7 mouse cellular contexts compared by ENCODE assay signal in genomic region chr4:129059922-129060321, GRCm38 (mm10). TPM values are rescaled to one million over a fixed set of nuclear protein-coding genes. Genes with fewer than 3 reads are reported as not detected.
DNase-seq lines count a peak whose midpoint lies in the region; ATAC-seq lines count a peak whose summit lies in the region.

No protein-coding gene starts in this region.

- no peak for ATAC-seq in forebrain, embryonic 16.5 days
- ATAC-seq in liver, embryonic 16.5 days (ENCODE audit: low read depth) = no peak
- no peak for ATAC-seq in cerebellum, adult (ENCODE audit: insufficient number of reproducible peaks, low FRiP score, low TSS enrichment)

- H3K4me1 ChIP-seq in forebrain, embryonic 16.5 days (replicated peaks; ENCODE audit: control insufficient read depth, insufficient read depth, low read length) = peaks cover 15% of the 10 kb centered on the region
- peaks cover 31% of the 10 kb centered on the region for H3K4me1 ChIP-seq in liver, embryonic 16.5 days (ENCODE audit: control insufficient read depth, low read depth, low read length)

- peak overlapping the region; percentile 85 for H3K4me3 ChIP-seq in forebrain, embryonic 16.5 days (replicated peaks; ENCODE audit: low read length)
- peak overlapping the region; percentile 80 for H3K4me3 ChIP-seq in liver, embryonic 16.5 days (ENCODE audit: low read depth, low read length)

- H3K9me3 ChIP-seq in forebrain, embryonic 16.5 days (ENCODE audit: control insufficient read depth, low read length) = no peaks in the 10 kb centered on the region
- H3K9me3 ChIP-seq in liver, embryonic 16.5 days (replicated peaks; ENCODE audit: control insufficient read depth, low read length) = no peaks in the 10 kb centered on the region

- H3K9ac ChIP-seq in forebrain, embryonic 16.5 days (replicated peaks; ENCODE audit: low read depth, low read length) = no peak overlapping the region
- no peak overlapping the region for H3K9ac ChIP-seq in liver, embryonic 16.5 days (ENCODE audit: low read depth, low read length)

- no peaks in the 10 kb centered on the region for H3K36me3 ChIP-seq in forebrain, embryonic 16.5 days (ENCODE audit: control insufficient read depth, insufficient read depth)
- no peaks in the 10 kb centered on the region for H3K36me3 ChIP-seq in liver, embryonic 16.5 days (ENCODE audit: control insufficient read depth, insufficient read depth)

- no peaks in the 10 kb centered on the region for H3K27me3 ChIP-seq in forebrain, embryonic 16.5 days (replicated peaks; ENCODE audit: control insufficient read depth, insufficient read depth, low read length)
- no peaks in the 10 kb centered on the region for H3K27me3 ChIP-seq in liver, embryonic 16.5 days (ENCODE audit: control insufficient read depth, insufficient read depth, low read depth, low read length)

- no peak overlapping the region for H3K27ac ChIP-seq in forebrain, embryonic 16.5 days (ENCODE audit: low read length)
- H3K27ac ChIP-seq in liver, embryonic 16.5 days (ENCODE audit: low read length) = no peak overlapping the region

- WGBS in forebrain, embryonic 16.5 days = 57% methylated on average over 4 of the region's 4 CpGs
- WGBS in liver, embryonic 16.5 days (ENCODE audit: insufficient replicate concordance) = 17% methylated on average over 4 of the region's 4 CpGs

- peak overlapping the region; percentile 95 for H3K4me2 ChIP-seq in forebrain, embryonic 16.5 days (ENCODE audit: low read length)
- peak overlapping the region; percentile 100 for H3K4me2 ChIP-seq in liver, embryonic 16.5 days (ENCODE audit: low read depth, low read length)

- peak; percentile 80 for DNase-seq in 416B (ENCODE audit: low read depth)
- DNase-seq in B cell, adult 2 months = peak; percentile 38 to 40
- DNase-seq in thymus, postnatal 10 days (ENCODE audit: low spot score in 2 of 2) = no peak
- DNase-seq in urinary bladder, postnatal 25 days (ENCODE audit: low spot score) = no peak

RNA-seq across cellular contexts. Expression of gene Rnf19b, which starts 1.9 kb away (rescaled TPM):
- 21.0 and 26.5 TPM in 2 replicates for polyA plus RNA-seq in forebrain, embryonic 16.5 days (2015; fragmentation: Nextera tagmentation; extraction: Ambion mirVana)
- 3.9 and 4.4 TPM in 2 replicates for polyA plus RNA-seq in liver, embryonic 16.5 days (2015; fragmentation: Nextera tagmentation; extraction: Ambion mirVana)

RNA-seq across cellular contexts. Expression of gene Tmem54, which starts 45.4 kb away (rescaled TPM):
- not detected in 2 replicates for polyA plus RNA-seq in forebrain, embryonic 16.5 days (2015; fragmentation: Nextera tagmentation; extraction: Ambion mirVana)
- polyA plus RNA-seq in liver, embryonic 16.5 days (2015; fragmentation: Nextera tagmentation; extraction: Ambion mirVana) = 0.58 and 1.7 TPM in 2 replicates

Comparison
In these comparisons a context has a peak if more than half of its experiments do, and no peak if none do; other contexts are left out.
1. DNase-seq: peak in 416B (single experiment) and B cell, adult 2 months (2 of 2); none in thymus, postnatal 10 days (0 of 2) and urinary bladder, postnatal 25 days (single experiment).